Mouse (Mus musculus) B cell, adult 2 months (primary cell): ENCODE results near the gene Inhbc.

Experiments used
- DNase-seq, 2 experiments: peaks; one replicate each; pipeline ENCODE4 v3.0.0; 2022

Inhbc gene

GRCm38 (mm10) chr10:127369834-127370820 is at the start of gene Inhbc:
Inhbc (minus strand) TSS chr10:127370431.
- DNase-seq = no peak

- no peak for DNase-seq
Observed at GRCm38 (mm10) chr10:127414141-127414540, 43.9 kb upstream of the Inhbc start.

- no peak for DNase-seq
Observed at GRCm38 (mm10) chr10:127413585-127413984, 43.4 kb upstream of the Inhbc start.

GRCm38 (mm10) chr10:127412776-127413175 is 42.5 kb upstream of the Inhbc start:
- DNase-seq = no peak

GRCm38 (mm10) chr10:127412101-127412500 is 41.9 kb upstream of the Inhbc start:
- no peak for DNase-seq

GRCm38 (mm10) chr10:127407391-127407790 is 37.2 kb upstream of the Inhbc start:
- DNase-seq = no peak

- no peak for DNase-seq
Observed at GRCm38 (mm10) chr10:127404701-127405100, 34.5 kb upstream of the Inhbc start.

- no peak for DNase-seq
Observed at GRCm38 (mm10) chr10:127391774-127392173, 21.5 kb upstream of the Inhbc start.

GRCm38 (mm10) chr10:127381743-127382134 is 11.5 kb upstream of the Inhbc start:
- no peak for DNase-seq

GRCm38 (mm10) chr10:127380767-127381742 is 10.8 kb upstream of the Inhbc start:
- DNase-seq = peak; percentile 57 to 66

- peak; percentile 95 to 96 for DNase-seq
Observed at GRCm38 (mm10) chr10:127380251-127380691, 10.0 kb upstream of the Inhbc start, which contains the start of gene R3hdm2. R3hdm2 (plus strand) TSS chr10:127380327.

GRCm38 (mm10) chr10:127379654-127380053 is 9.4 kb upstream of the Inhbc start:
- DNase-seq = no peak

GRCm38 (mm10) chr10:127377700-127378099 is 7.5 kb upstream of the Inhbc start:
- no peak for DNase-seq

GRCm38 (mm10) chr10:127371023-127371422 is 792 bp upstream of the Inhbc start:
- DNase-seq = no peak

GRCm38 (mm10) chr10:127368273-127368672 is 2.0 kb downstream of the Inhbc start:
- DNase-seq = no peak

GRCm38 (mm10) chr10:127367116-127367515 is 3.1 kb downstream of the Inhbc start:
- no peak for DNase-seq

GRCm38 (mm10) chr10:127360714-127361113 is 9.5 kb downstream of the Inhbc start:
- DNase-seq = no peak

- DNase-seq = no peak
Observed at GRCm38 (mm10) chr10:127355336-127355735, 14.9 kb downstream of the Inhbc start.

- DNase-seq = no peak
Observed at GRCm38 (mm10) chr10:127353909-127354895, 16.0 kb downstream of the Inhbc start, which contains the start of gene Inhbe. Inhbe (minus strand) TSS chr10:127354411.

- DNase-seq = no peak
Observed at GRCm38 (mm10) chr10:127352766-127353165, 17.5 kb downstream of the Inhbc start.

- DNase-seq = no peak
Observed at GRCm38 (mm10) chr10:127352187-127352586, 18.0 kb downstream of the Inhbc start.

- DNase-seq = no peak
Observed at GRCm38 (mm10) chr10:127351719-127352118, 18.5 kb downstream of the Inhbc start.
